Mouse (Mus musculus) liver, adult 2 months (tissue): ENCODE measurements around the gene Nrxn3.

ENCODE experiments used
- CTCF ChIP-seq: fragments of 200-500 bp; IDR thresholded peaks from 2 replicates; pipeline ENCODE4 v1.5.1; 2011; ENCODE audit warnings: low read depth, low read length, control low read depth
- POLR2A ChIP-seq: fragments of 200-500 bp; IDR thresholded peaks from 2 replicates; pipeline ENCODE4 v1.6.1; 2011; ENCODE audit warnings: low read length, control low read depth; ENCODE audit not compliant: insufficient read depth; ENCODE audit errors: extremely low read depth

DNA sequence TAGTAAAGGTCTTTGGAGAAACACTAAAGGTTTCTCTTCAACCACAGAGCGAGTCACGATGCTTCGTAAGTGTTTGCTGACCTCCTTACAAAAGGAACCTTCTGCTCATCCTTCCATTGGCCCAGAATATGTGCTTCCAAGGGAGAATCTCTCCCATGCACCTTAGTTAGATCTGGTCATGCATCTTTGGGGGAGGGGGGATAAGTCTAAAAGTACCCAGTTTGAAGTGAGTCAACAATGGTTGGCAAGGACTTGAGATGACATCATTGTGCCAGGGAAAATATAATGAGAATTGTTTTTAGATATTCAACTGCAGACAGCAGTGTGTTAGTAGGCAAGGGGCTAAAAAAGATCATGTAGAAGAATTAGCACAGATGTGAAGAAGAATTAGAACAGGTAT is 1437.2 kb downstream of the Nrxn3 start:
- TF ChIP-seq CTCF, result no peak
- no peak for TF ChIP-seq POLR2A
